Mouse (Mus musculus) thymus, postnatal 14 days (tissue): ENCODE results near the gene Zp3.

Source experiments
- DNase-seq: peaks from one replicate; pipeline ENCODE4 v3.0.0; 2021

Zp3 gene

GRCm38 (mm10) chr5:135962492-135963279 is 17.2 kb upstream of the Zp3 start:
- DNase-seq, result peak; percentile 99

- no peak for DNase-seq
Observed at GRCm38 (mm10) chr5:135963280-135963627, 16.6 kb upstream of the Zp3 start.

GRCm38 (mm10) chr5:135965501-135965930 is 14.4 kb upstream of the Zp3 start:
- DNase-seq, result peak; percentile 23

- peak; percentile 36 for DNase-seq
Observed at GRCm38 (mm10) chr5:135966866-135967265, 13.0 kb upstream of the Zp3 start.

GRCm38 (mm10) chr5:135968781-135969180 is 11.1 kb upstream of the Zp3 start:
- DNase-seq, result peak; percentile 71

GRCm38 (mm10) chr5:135970247-135970646 is 9.7 kb upstream of the Zp3 start:
- no peak for DNase-seq

- DNase-seq, result no peak
Observed at GRCm38 (mm10) chr5:135971876-135972275, 8.0 kb upstream of the Zp3 start.

GRCm38 (mm10) chr5:135974365-135974764 is 5.5 kb upstream of the Zp3 start, which contains the start of gene Ssc4d:
TSS of gene Ssc4d (minus strand) at chr5:135974531.
- no peak for DNase-seq

GRCm38 (mm10) chr5:135975893-135976668 is 3.8 kb upstream of the Zp3 start:
- no peak for DNase-seq

- no peak for DNase-seq
Observed at GRCm38 (mm10) chr5:135979381-135979780, 518 bp upstream of the Zp3 start.

GRCm38 (mm10) chr5:135982398-135982797 is 2.5 kb downstream of the Zp3 start:
- peak; percentile 37 for DNase-seq

- no peak for DNase-seq
Observed at GRCm38 (mm10) chr5:135984546-135985044, 4.7 kb downstream of the Zp3 start.

- peak; percentile 35 for DNase-seq
Observed at GRCm38 (mm10) chr5:135987248-135987647, 7.3 kb downstream of the Zp3 start.

- DNase-seq, result peak; percentile 34
Observed at GRCm38 (mm10) chr5:135990601-135991000, 10.7 kb downstream of the Zp3 start.

GRCm38 (mm10) chr5:135993381-135993965 is 13.6 kb downstream of the Zp3 start:
- no peak for DNase-seq

GRCm38 (mm10) chr5:135994335-135994724 is 14.4 kb downstream of the Zp3 start:
- DNase-seq, result no peak

- DNase-seq, result peak; percentile 94
Observed at GRCm38 (mm10) chr5:135994725-135995687, 15.1 kb downstream of the Zp3 start, which contains the start of gene Dtx2. TSS of gene Dtx2 (plus strand) at chr5:135994800.

GRCm38 (mm10) chr5:135996162-135996561 is 16.3 kb downstream of the Zp3 start:
- no peak for DNase-seq

- no peak for DNase-seq
Observed at GRCm38 (mm10) chr5:136001222-136001621, 21.3 kb downstream of the Zp3 start.

GRCm38 (mm10) chr5:136002325-136002724 is 22.4 kb downstream of the Zp3 start:
- peak; percentile 23 for DNase-seq

- peak; percentile 42 for DNase-seq
Observed at GRCm38 (mm10) chr5:136002751-136003151, 22.9 kb downstream of the Zp3 start.

- DNase-seq, result no peak
Observed at GRCm38 (mm10) chr5:136004537-136004936, 24.6 kb downstream of the Zp3 start.
